Mouse (Mus musculus) layer of hippocampus, adult 11-12 months (tissue): ENCODE measurements around the gene Oas1e.
"Not testable (repeated sequence)": the region's sequence is repeated elsewhere in the genome, so short reads cannot be mapped to it uniquely, and the experiment has no call there.

Source experiments
- DNase-seq: peaks from one replicate; pipeline ENCODE4 v3.0.0; 2022; ENCODE audit warnings: low spot score

Gene Oas1e

DNA sequence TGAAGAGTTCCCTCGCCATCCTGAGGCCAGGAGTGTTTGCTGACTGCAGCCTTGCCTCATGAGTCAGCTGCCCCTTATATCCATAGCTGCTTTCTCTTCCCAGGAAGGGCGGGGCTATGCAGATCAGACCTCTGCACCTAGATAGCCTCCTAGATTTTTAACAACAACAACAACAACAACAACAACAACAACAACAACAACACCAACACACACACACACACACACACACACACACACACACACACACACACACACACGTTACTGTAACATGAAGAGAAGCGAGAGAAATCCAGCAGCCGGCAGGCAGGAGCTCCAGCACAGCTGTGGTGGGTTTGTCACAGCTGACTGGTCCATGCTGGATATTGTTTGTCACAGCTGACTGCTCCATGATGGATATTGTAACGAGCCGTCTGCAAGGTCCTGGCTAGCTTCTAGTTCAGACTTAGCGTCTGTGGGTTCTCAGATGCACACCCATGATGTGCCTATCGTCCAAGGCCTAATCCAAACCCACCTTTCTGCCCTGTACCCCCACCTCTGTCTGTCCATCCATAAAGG is at the start of gene Oas1e:
Oas1e (minus strand) TSS at position 51 of the 555 bp plus-strand sequence.
- DNase-seq = not testable (repeated sequence)

DNA sequence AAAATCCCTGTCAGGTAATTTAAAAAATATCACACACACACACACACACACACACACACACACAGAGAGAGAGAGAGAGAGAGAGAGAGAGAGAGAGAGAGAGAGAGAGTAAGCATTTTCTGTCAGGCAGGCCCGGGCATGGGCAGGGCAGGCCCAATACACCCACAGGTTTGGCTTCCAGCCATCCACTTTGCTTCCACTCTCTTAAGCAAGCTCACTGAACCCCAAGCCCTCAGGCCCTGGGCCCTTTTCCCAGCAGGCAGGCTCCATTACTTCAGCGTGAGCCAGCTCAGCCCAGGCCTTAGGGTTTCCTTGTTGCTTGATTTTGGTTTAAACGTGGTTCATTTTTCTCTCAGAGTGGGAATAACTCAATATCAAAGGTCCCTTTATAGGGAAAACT is 49.4 kb upstream of the Oas1e start:
- no peak for DNase-seq

DNA sequence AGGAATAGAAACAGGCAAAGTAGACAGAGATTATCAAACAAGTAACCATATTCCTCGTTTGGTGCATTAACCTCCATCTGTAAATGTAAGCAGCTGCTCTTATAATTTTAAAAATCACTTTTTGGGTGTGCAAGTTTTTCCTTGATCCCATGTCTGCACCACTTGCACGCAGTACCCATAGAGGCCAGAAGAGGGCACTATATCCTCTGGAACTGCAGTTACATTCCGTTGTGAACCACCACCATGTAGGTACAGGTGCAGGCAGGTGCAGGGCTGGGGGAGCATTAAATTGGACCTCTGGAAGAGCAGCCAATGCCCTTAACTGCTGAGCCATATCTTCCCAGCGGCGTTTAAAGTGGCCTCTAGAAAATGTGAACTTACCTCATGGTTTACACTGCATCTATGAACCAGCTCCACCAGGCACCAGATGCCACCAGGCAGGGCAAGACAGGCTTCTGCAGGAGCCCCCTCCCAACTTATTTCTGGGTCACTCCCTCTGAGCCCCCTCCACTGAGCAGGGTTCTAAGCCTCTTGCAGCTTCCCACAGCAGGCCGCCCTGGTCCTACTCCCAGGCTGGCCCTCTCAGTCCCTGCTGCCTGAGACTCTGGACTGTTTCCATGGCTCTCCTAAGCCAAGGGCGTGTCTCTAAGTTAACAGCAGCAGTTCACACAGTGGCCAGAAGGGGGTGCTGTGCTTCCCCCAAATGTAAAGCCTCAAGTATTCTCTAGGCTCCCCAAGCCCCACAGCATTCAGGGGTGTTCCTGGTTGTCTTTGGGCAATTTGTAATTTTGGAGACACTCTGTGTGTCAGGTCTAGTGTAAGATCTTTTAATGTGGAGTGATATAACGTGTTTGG is 41.6 kb upstream of the Oas1e start:
- peak; percentile 55 for DNase-seq

DNA sequence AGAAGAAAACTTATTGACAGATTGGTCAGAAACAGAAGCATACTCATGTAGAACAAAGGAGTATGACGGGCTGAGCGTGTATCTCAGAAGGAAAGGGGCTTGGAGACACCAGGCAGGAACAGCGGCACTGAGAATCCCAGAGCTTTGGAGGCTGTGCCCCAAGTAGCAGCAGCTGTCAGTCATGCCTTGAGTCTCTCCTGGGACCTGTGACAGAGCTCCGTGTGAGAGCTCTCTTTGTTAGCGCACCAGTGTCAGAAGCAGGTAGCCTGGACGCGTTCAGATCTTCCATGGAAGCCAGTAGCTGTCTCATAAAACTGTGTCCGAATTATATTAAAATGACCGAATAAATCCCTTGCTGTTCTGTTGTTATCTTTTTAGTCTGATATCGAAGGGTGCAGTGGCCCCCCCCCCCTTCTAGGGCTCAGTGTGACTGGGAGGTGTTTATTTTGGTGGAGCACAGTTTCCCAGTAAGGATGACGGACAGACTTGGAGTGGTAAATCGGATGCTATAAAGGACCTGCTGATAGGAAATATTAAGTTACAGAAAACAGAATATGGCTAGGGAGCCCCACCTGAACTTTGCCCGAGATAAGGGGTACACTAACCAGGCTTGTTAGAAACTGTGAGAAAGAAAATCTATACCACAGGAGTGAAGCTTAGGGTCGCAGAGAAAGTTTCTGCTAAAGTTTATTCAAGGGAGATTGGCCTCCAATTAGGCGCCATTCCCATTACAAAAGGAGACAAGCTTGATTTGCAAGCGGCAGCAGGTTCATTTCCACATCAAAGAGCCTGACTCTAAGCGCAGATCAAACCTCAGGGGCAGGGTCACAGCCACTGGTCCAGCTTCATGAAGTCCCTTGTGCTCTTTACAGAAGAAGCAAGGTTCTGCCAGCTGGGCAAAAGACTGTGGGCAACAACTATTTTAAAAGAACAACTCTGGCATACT is 38.3 kb upstream of the Oas1e start:
- no peak for DNase-seq

DNA sequence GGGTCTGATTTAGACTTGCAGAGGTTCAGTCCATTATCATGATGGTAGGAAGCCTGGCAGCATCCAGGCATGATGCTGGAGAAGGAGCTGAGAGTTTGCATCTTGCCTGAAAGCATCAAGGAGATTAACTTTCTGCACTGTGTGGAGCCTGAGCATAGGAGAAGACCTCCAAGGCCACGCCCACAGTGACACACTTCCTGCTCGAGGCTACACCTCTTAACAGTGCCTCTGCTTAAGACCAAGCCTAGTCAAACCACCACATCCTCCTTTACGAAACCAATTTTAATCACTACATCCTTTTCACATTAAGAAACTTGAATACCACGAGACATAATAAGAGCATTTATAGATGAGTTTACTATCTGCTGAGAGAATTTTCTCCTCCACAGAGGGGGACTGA is 35.7 kb upstream of the Oas1e start:
- no peak for DNase-seq

DNA sequence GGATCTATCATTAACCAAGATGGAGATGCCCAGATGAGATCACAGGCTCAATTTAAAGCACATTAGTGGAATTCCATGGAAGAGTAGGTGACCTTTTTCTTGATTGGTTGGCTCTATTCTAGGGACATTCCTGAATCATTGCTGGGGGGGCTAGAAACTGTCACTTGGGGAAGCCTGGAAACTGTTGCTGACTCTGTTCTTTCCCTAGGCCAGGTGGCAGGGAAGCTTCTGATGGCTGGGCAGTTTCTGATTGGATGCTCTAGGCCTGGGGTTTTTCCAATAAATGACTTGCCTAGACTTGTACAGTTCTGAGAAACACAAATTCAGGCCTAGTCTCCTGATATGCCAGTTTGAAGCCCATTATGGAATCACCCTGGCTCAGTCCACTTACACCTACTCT is 23.7 kb upstream of the Oas1e start:
- DNase-seq = no peak

DNA sequence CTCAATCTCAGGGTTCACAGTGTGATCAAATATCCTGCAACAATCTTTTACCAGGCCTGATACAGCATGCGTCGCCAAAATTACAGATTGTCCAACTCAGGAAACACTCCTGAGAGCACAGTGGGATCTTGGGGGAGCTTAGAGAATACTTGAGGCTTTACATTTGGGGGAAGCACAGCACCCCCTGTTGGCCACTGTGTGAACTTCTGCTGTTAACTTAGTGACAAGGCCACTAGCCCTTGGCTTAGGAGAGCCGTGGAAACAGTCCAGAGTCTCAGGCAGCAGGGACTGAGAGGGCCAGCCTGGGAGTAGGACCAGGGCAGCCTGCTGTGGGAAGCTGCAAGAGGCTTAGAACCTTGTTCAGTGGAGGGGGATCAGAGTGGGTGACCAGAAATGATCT is 20.6 kb upstream of the Oas1e start:
- peak; percentile 15 for DNase-seq

DNA sequence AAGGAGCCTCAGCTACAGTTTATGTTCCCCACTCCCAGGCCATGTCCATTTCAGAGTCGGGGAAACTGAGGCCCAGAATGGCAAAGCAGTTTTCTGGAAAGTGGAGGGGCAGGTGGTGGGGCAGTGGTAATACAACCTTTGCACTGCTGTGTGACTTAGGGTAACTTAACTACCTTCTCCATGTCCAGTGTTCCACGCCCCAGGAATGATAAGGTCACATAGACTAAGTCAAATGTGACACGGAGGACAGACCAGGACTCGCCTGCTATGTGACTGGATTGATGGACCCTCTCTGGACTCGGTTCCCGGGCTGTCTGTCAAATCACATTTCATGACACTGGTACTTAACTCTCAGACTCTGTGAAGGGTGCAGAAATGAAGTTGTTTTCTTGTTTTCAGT is 17.7 kb upstream of the Oas1e start:
- DNase-seq = no peak

DNA sequence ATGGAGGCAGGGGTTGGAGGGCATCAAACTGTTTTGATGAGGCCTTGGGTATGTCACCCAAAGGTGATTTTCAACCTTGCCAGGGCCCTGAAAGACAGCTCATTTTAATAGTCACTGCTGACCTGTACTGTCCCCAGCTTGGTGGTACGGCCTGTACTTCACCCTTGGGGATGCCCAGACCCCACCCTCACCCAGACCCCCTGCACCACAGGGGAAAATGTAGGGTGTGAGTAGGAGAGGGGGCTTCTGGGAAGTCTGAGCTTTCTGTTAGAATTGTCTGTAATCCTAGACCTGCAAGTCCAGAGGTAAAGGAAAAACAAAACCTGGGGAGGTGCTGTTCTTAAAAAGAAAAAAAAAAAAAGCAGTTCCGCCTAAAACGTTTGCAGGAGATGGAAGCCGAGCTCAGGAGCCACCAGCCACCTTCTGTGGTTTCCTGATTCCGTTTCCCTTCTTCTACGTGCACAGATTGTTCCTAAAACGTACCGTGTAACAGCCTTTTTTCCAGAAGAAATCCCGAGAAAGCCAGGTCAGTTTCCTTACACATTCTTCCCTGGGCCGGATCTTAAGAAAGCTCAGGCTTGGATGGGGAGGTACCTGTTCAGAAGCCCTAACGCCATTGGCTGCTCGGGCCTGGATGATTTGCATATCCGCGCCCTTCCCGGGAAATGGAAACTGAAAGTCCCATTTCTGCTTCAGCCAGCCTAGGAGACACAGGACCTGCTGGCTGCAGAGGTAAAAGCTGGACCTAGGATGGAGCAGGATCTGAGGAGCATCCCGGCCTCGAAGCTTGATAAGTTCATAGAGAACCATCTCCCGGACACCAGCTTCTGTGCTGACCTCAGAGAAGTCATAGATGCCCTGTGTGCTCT is 16.9 kb upstream of the Oas1e start, which contains the start of gene Oas1c:
Oas1c (minus strand) TSS at position 564 of the 869 bp plus-strand sequence.
- DNase-seq = peak; percentile 75

DNA sequence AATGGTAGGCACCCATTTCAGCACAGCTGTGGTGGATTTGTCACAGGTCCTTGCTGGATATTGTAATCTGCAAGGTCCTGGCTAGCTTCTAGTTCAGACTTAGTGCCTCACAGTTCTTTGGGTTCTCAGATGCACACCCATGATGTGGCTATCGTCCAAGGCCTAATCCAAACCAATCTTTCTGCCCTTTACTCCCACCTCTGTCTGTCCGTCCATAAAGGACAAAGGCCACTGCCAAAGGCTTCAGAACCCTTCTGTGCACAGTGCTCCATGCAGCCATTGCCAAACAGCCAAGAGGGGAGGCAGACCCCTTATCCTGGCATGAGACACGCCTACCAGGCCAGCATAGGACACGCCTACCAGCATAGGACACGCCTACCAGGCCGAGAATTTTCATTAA is 13.8 kb upstream of the Oas1e start:
- DNase-seq = no peak

DNA sequence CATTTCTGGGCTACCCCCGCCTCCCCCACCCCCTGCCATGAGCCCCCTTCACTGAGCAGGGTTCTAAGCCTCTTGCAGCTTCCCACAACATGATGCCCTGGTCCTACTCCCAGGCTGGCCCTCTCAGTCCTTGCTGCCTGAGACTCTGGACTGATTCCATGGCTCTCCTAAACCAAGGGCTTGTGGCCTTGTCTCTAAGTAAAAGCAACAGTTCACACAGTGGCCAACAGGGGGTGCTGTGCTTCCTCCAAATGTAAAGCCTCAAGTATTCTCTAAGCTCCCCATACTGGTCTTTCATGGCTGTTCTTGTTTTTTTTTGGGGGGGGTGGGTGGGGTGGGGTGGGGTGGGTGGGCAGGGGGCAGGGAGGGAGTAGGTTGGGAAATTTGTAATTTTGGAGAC is 11.1 kb upstream of the Oas1e start:
- peak; percentile 54 for DNase-seq

DNA sequence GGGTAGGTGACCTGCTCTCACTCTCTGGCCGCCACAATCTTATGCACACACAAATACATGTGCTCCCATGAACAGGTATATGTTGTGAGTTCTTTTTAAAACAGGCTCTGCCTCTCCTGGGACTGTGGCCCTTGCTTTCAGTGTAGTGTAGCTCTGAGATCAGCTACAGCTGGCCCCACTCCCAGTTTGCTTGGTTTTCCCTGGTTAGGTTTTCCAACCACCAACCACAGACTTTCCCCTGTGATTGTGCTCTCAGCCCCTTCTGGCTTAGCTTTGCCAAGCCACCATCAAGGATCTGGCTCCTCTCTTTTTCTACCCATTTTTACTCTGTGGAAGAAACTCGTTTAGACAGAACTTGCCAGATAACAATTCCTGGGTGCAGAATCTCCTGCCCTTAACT is 8.3 kb upstream of the Oas1e start:
- no peak for DNase-seq

DNA sequence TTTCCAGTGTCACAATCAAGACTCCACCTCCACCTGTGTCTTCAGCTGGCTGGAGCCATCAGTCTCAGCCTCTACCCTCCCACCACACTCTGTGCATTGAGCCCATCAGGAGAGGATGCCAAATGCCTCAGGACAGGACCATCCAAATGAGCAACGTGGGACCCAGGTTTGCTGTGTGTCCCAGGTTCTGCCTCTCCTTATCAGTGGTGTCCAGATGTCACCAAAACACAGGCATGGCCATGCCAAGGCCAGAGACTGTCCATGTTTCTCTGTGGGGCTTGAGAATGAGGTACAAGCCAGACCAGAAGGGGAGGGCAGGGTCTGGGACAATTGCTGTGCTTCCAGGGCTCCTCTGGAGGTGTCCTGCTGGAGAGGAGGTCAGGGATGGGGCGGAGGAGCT is 3.6 kb upstream of the Oas1e start:
- DNase-seq = not testable (repeated sequence)

DNA sequence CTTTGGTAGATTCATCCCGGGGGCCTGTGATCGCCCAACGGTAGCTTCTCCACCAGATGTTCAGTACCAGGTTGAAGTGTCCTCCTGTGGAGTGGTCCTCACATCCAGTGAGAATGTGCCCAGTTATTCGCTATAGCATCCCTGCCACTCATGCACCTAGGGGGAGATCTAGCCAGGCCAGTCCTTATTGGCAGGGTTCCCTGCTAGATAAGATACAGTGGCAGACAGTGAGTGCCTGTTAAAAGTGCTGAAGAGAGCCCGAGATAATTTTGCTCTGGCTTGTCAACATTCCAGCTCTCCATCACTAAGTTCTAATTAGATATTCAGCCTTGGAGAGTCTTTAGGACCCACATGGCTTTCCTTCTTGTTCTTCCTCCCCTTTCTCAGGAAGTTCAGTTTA is 2.8 kb upstream of the Oas1e start:
- not testable (repeated sequence) for DNase-seq

DNA sequence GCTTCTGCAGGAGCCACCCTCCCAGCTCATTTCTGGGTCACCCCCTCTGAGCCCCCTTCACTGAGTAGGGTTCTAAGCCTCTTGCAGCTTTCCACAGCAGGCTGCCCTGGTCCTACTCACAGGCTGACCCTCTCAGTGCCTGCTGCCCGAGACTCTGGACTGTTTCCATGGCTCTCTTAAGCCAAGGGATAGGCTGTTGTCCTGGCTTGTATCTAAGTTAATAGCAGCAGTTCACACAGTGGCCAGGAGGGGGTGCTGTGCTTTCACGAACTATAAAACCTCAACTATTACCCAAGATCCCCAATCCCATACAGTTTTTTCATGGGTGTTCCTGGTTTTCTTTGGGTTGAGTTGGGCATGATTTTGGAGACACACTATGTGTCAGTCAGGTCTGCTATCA is 2.3 kb downstream of the Oas1e start:
- DNase-seq = peak; percentile 63

DNA sequence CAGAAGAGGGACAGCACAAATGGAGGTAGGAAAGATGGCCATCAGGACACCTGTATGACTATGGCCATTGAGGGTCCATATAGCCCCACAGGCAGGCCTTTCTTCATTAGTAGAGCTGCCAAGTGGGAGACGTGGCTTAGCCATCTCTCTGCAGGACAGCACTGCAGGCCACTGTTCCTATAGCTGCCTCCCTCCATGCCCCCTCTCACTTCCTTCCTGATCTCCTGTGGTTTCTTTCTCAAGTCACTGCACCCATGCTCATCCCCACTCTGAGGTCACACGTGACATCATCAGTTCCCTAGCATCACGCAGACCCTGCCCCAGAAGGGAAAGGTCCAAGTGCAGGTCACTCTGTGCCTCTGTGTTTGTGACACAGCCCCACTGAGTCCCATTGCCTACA is 8.3 kb downstream of the Oas1e start:
- no peak for DNase-seq

DNA sequence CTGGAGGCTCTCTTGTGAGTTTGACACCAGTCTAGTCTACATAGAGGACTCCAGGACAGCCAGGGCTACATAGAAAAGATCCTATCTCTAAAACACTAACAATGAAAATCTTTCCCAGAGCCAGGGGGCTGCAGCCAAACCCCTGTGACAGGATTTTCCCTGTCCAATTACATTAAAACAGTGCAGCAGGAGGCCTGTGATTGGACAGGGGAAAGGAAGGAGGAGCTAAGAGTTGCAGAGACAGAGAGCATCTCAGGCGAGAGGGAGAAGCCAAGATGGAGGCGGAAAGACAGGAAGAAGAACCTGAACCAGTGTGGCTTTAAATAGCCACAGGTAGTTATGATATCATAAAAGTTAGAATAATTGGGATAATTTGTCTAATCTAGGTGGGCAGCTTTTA is 12.9 kb downstream of the Oas1e start:
- DNase-seq = no peak

DNA sequence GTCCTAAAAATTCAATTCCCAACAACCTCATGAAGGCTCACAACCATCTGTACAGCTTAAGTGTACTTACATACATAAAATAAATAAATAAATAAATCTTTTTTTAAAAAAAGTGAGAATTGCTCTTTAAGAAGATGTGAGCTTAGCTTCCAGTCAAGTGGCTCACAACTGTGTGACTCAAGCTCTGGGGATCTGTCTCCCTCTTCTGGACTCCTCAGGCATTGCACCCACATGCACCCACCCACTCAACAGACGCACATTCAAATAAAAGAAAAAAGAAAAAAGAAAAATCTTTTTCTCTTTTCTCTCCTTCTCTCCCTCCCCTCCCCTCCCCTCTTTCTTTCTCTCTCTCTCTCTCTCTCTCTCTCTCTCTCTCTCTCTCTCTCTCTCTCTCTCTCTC is 13.7 kb downstream of the Oas1e start:
- no peak for DNase-seq

DNA sequence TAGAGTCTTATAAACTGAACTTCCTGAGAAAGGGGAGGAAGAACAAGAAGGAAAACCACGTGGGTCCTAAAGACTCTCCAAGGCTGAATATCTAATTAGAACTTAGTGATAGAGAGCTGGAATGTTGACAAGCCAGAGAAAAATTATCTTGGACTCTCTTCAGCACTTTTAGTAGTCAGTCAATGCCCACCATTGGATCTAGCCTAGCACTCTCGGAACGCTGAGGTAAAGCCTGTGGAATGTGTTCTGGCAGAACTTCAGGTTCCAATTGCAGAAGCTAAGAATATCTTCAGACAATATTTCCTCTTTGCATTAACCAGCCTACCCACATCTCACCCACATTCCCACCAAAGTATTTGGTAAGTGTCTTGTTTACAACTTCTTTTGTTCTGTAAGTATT is 15.4 kb downstream of the Oas1e start:
- no peak for DNase-seq

DNA sequence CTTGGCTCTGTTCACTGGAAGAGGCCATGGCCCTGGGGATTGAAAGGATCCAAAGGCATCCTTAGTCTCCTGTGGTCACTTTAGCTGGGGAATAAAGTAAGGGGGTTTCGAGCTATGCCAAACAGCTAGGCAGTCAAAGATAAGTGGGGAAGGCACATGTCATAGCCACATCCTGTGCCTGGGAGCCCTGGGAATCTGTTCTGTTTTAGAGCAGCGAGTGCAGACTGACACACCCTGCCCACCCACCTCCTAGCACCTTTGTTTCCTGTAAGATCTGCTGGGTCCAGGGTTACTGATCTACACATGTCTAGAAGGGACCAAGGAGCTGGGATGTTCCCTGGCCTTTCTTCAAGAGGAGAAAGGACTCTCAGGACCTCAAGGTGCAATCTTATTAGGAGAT is 16.4 kb downstream of the Oas1e start:
- DNase-seq = no peak

DNA sequence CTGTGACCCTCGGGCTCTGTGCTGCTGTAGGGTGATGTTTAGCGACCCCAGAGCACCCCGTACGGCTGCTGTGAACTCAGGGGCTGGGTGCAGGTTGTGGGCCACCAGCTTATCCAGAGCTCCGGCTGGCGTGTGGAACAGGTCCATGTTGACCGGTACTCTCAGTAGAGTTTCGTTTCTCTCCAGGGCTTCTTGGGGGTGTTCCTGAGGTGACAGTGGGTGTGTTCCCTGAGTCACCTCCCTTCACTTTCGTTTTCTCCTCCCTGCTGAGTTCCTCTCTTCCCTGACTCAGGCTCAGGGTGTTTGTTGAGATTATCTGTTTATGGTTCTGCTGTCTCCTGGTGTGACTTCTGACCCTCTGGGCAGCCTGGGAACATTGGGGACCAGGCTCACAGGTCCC is 17.9 kb downstream of the Oas1e start, which contains the start of gene Oas3:
Oas3 (minus strand) TSS at position 184 of the 400 bp plus-strand sequence.
- no peak for DNase-seq

DNA sequence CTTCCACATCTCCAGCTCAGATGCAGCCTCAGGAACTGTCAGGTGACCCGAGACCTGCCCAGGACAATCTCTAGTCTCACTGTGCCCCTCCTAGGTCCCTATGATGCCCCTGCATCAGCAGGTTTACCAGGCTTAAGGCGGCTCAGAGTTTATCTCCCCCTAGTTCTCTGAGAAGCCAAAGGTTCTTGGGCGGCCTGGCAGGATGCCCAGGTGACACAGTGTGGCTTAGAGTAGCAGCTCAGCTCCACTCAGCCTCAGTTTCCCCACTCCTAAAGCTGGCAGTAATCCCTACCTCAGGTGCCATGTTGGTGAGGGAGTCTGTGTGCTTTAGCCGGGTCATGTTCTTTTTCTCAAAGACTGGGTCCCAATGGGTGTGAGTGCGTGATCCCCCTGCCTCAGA is 18.5 kb downstream of the Oas1e start:
- DNase-seq = no peak
